Mouse (Mus musculus) liver, adult 2 months (tissue): ENCODE data around the gene Ampd3. TPM values are rescaled to one million over a fixed set of nuclear protein-coding genes. Genes with fewer than 3 reads are reported as not detected.

Experiments used
- DNase-seq: peaks from one replicate; pipeline ENCODE4 v3.0.0-alpha.2; 2011; ENCODE audit warnings: low read depth, low spot score; ENCODE audit errors: extremely low read depth
- H3K27ac ChIP-seq: fragments of 200-500 bp; replicated peaks from 2 replicates; pipeline ENCODE4 v1.5.1; 2012; ENCODE audit warnings: low read depth, mild to moderate bottlenecking, control low read depth, inconsistent platforms, low read length; ENCODE audit not compliant: insufficient read depth
- H3K27me3 ChIP-seq: fragments of 200-500 bp; 2 replicates; pipeline ENCODE4 v1.6.1; 2012; ENCODE audit warnings: mild to moderate bottlenecking, moderate library complexity, low read length, inconsistent platforms; ENCODE audit not compliant: control insufficient read depth, insufficient read depth
- H3K36me3 ChIP-seq: fragments of 200-500 bp; 2 replicates; pipeline ENCODE4 v1.6.1; 2012; ENCODE audit warnings: low read length, inconsistent platforms; ENCODE audit not compliant: control insufficient read depth, insufficient read depth
- H3K4me1 ChIP-seq: fragments of 200-500 bp; 2 replicates; pipeline ENCODE4 v1.6.1; 2011; ENCODE audit warnings: low read length; ENCODE audit not compliant: control insufficient read depth, insufficient read depth
- H3K4me3 ChIP-seq: fragments of 200-500 bp; 2 replicates; pipeline ENCODE4 v1.5.1; 2011; ENCODE audit warnings: low read depth, mild to moderate bottlenecking, control low read depth, low read length, moderate library complexity; ENCODE audit not compliant: insufficient read depth
- H3K79me2 ChIP-seq: fragments of 200-500 bp; 2 replicates; pipeline ENCODE4 v1.6.1; 2012; ENCODE audit warnings: inconsistent platforms, mild to moderate bottlenecking, low read length, moderate library complexity; ENCODE audit not compliant: control insufficient read depth, insufficient read depth
- H3K9ac ChIP-seq: fragments of 200-500 bp; 2 replicates; pipeline ENCODE4 v1.6.1; 2012; ENCODE audit warnings: low read depth, mild to moderate bottlenecking, control low read depth, inconsistent platforms, low read length
- CTCF ChIP-seq: fragments of 200-500 bp; IDR thresholded peaks from 2 replicates; pipeline ENCODE4 v1.5.1; 2011; ENCODE audit warnings: low read depth, low read length, control low read depth
- POLR2A ChIP-seq: fragments of 200-500 bp; IDR thresholded peaks from 2 replicates; pipeline ENCODE4 v1.6.1; 2011; ENCODE audit warnings: low read length, control low read depth; ENCODE audit not compliant: insufficient read depth; ENCODE audit errors: extremely low read depth
- WGBS: fragments of 180-500 bp; shearing (Covaris S2); methylation state at CpG from one replicate; pipeline ENCODE4 v1.1.7; 2018; 5-methylcytosine and 5-hydroxymethylcytosine counted together
- polyA plus RNA-seq: library from polyadenylated mRNA; depleted of rRNA; stranded (reverse); fragments of >200 nt; gene quantifications from 2 replicates; pipeline ENCODE4 v1.2.3, GENCODE M21; 2012
- total RNA-seq: library from RNA; depleted of rRNA; stranded (reverse); fragments of >200 nt; gene quantifications from 2 replicates; pipeline ENCODE4 v1.2.3, GENCODE M21; 2014

Gene Ampd3
- total and polyA plus RNA-seq, 2 experiments = 0.55 to 0.57 TPM

GRCm38 (mm10) chr7:110784965-110785364 lies 17.0 kb downstream of the Ampd3 start:
- no peak for TF ChIP-seq POLR2A
- TF ChIP-seq CTCF = no peak
- 42% methylated on average over 8 of the region's 8 CpGs for WGBS

GRCm38 (mm10) chr7:110785741-110786146 lies 17.7 kb downstream of the Ampd3 start:
- Histone ChIP-seq H3K4me3 (no peak overlapping the region), H3K27ac (no peak overlapping the region), H3K9ac (no peak overlapping the region), H3K4me1 (peaks cover 3% of the 10 kb centered on the region), H3K27me3 (no peaks in the 10 kb centered on the region), H3K79me2 (no peaks in the 10 kb centered on the region), H3K36me3 (no peaks in the 10 kb centered on the region)
- no peak for DNase-seq
- 69% methylated on average over 3 of the region's 3 CpGs for WGBS
- TF ChIP-seq POLR2A (no peak), CTCF (no peak)

More at GRCm38 (mm10) chr7:110784965-110785364, 17.0 kb downstream of the Ampd3 start:
- H3K36me3 ChIP-seq = no peaks in the 10 kb centered on the region
- H3K27ac ChIP-seq = no peak overlapping the region
- H3K9ac ChIP-seq = no peak overlapping the region
- no peak overlapping the region for H3K4me3 ChIP-seq
- H3K79me2 ChIP-seq = no peaks in the 10 kb centered on the region
- peaks cover 3% of the 10 kb centered on the region for H3K4me1 ChIP-seq
- no peaks in the 10 kb centered on the region for H3K27me3 ChIP-seq
- DNase-seq = no peak

DNA sequence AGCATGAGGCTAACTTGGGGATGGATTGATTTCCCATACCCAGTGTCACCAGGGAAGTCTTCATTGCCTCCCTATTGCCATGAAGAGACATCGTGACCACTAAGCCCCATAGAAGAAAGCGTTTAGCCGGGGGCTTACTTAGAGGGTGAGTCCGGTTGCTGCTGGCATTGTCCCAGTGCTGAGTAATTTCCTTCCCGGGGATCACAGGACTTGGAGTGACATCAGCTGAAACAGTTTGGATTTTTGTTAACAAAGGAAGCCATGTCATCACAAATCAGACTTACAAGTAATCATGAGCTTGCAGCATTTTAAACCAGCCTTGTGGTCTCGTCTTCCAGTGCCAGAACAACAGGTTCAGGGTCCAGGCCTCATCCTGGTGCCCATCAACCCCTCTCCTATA lies 19.3 kb downstream of the Ampd3 start:
- H3K79me2 ChIP-seq = no peaks in the 10 kb centered on the region
- H3K27me3 ChIP-seq = no peaks in the 10 kb centered on the region
- no peaks in the 10 kb centered on the region for H3K36me3 ChIP-seq
- DNase-seq = peak; percentile 32
- H3K4me3 ChIP-seq = no peak overlapping the region
- 56% methylated on average over 6 of the region's 6 CpGs for WGBS
- H3K27ac ChIP-seq = no peak overlapping the region
- no peak for TF ChIP-seq POLR2A
- TF ChIP-seq CTCF = no peak
- H3K9ac ChIP-seq = no peak overlapping the region
- peaks cover 3% of the 10 kb centered on the region for H3K4me1 ChIP-seq

DNA sequence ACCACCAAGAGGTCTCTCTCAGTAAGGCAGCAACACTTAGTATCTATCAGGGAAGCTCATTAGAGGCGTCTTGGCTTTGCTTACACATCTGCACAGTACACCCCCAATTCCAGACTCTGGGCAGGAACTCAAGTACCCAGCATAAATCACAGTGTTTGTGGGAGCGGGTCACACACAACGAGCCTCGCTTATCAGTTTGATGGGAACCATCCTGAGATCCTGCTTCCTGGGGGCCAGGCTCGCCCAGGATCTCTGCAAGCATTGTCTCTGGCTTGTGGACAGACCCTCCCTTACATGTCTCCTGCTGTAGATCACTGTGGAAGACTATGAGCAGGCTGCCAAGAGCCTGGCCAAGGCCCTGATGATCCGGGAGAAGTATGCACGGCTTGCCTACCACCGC lies 22.9 kb downstream of the Ampd3 start:
- no peak overlapping the region for H3K4me3 ChIP-seq
- no peak overlapping the region for H3K9ac ChIP-seq
- 84% methylated on average over 8 of the region's 8 CpGs for WGBS
- no peak for DNase-seq
- H3K27ac ChIP-seq = no peak overlapping the region
- TF ChIP-seq CTCF = no peak
- H3K27me3 ChIP-seq = no peaks in the 10 kb centered on the region
- H3K4me1 ChIP-seq = peaks cover 3% of the 10 kb centered on the region
- H3K36me3 ChIP-seq = no peaks in the 10 kb centered on the region
- H3K79me2 ChIP-seq = no peaks in the 10 kb centered on the region

DNA sequence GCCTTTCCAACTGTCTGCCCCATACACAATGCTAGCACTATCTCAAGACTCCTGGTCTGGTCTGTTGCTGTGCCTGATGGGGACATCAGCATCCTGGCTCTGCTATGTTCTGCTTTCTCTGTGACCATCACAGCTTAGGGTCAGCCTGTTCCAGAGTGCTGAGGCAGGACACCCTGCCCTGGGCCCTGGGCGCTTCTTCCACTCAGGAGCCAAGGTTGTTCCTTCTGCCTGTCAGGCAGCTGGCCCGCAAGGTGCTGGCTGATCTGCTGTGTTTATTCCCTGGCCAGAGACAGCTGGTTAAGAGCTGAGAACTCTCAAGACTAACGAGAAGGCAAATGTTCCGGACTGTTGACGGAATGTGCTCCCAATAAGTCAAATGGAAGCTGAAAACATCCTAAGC lies 24.2 kb downstream of the Ampd3 start:
- Histone ChIP-seq H3K27me3 (no peaks in the 10 kb centered on the region), H3K36me3 (no peaks in the 10 kb centered on the region), H3K4me1 (peaks cover 3% of the 10 kb centered on the region; the same call in 1 of the 2 replicates), H3K27ac (no peak overlapping the region), H3K9ac (no peak overlapping the region), H3K4me3 (no peak overlapping the region), H3K79me2 (no peaks in the 10 kb centered on the region)
- DNase-seq = no peak
- WGBS = 88% methylated on average over 5 of the region's 5 CpGs
- TF ChIP-seq POLR2A (no peak), CTCF (no peak)

DNA sequence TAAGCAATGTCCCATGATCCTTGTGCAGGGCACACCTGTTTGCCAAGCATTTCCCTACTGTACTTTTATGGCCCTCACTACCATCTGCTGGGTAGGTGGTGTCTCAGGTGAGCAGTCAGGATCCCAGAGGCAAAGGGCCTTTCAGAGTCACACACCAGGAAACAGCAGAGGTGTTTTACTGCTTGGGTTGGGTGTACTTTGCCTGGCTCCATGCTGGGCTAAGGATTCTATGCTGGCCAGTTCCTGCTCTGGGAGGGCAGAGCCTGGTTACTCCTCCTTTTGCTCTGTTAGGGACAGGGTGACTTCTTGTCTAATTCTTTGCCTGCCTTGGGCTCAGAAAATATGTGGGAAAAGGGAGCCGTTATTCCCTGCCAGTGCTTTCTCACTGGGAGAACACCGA lies 24.8 kb downstream of the Ampd3 start:
- WGBS = 94% methylated on average over 2 of the region's 2 CpGs

DNA sequence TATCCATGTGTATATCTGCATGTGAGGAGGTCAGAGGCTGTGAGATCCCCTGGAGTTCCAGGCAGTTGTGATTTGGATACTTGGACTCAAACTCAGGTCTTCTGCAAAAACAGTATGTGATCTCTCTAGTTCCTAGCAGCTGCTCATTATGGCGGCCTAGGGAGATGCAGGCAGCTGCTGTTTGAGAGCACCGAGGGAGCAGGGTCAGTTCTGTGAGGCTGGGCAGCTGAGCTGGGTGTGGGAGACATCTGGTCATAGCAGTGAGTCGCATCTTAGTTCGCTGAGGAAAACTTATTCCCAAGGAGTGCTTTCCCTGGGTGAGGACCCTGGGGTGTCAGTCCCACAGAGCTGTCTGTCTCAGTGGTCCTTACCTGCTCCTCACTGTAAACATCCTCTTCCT lies 26.7 kb downstream of the Ampd3 start:
- DNase-seq = no peak
- Histone ChIP-seq H3K4me3 (no peak overlapping the region), H3K9ac (no peak overlapping the region), H3K36me3 (no peaks in the 10 kb centered on the region), H3K27me3 (no peaks in the 10 kb centered on the region), H3K27ac (no peak overlapping the region), H3K79me2 (no peaks in the 10 kb centered on the region), H3K4me1 (no peaks in the 10 kb centered on the region)
- WGBS = 74% methylated on average over 4 of the region's 4 CpGs
- TF ChIP-seq CTCF (no peak), POLR2A (no peak)

More for the DNA sequence above, 24.8 kb downstream of the Ampd3 start:
- H3K4me3 ChIP-seq = no peak overlapping the region
- no peaks in the 10 kb centered on the region for H3K79me2 ChIP-seq
- no peaks in the 10 kb centered on the region for H3K27me3 ChIP-seq
- DNase-seq = no peak
- H3K27ac ChIP-seq = no peak overlapping the region
- TF ChIP-seq CTCF (no peak), POLR2A (no peak)
- H3K36me3 ChIP-seq = no peaks in the 10 kb centered on the region
- no peak overlapping the region for H3K9ac ChIP-seq
- no peaks in the 10 kb centered on the region for H3K4me1 ChIP-seq
